Mouse (Mus musculus): Measurements from ENCODE around the gene Ncs1. TPM values are rescaled to one million over a fixed set of nuclear protein-coding genes. Genes with fewer than 3 reads are reported as not detected.

Ncs1 gene
- polyA plus RNA-seq, 1 experiment = not detected

- peak within 1 kb of the TSS; percentile 3; the same call in 1 of the 2 replicates for H3K4me3 ChIP-seq (ENCODE audit: insufficient read depth, low read depth, low read length)
- H3K4me1 ChIP-seq (ENCODE audit: control insufficient read depth, insufficient read depth, low read length) = peaks cover 12% of the 10 kb centered on the region
- TF ChIP-seq POLR2A (IDR thresholded peaks at IDR 0.05; ENCODE audit: insufficient read depth, low read depth, low read length) (no peak), CTCF (IDR thresholded peaks at IDR 0.05; ENCODE audit: insufficient read depth, low read depth, low read length) (no peak)
- H3K27ac ChIP-seq (ENCODE audit: insufficient read depth, low read depth, low read length) = no peak within 1 kb of the TSS
- 2% methylated on average over 33 of the region's 33 CpGs for WGBS
Observed at GRCm38 (mm10) chr2:31314007-31314465, 68.4 kb downstream of the Ncs1 start, which contains the start of gene Hmcn2. TSS of gene Hmcn2 (plus strand) at chr2:31314415.

- Histone ChIP-seq H3K27ac (ENCODE audit: insufficient read depth, low read depth, low read length) (no peak overlapping the region), H3K4me1 (ENCODE audit: control insufficient read depth, insufficient read depth, low read length) (peaks cover 12% of the 10 kb centered on the region), H3K4me3 (ENCODE audit: insufficient read depth, low read depth, low read length) (no peak overlapping the region)
- 30% methylated on average over 2 of the region's 2 CpGs for WGBS
- TF ChIP-seq POLR2A (IDR thresholded peaks at IDR 0.05; ENCODE audit: insufficient read depth, low read depth, low read length) = no peak
- TF ChIP-seq CTCF (IDR thresholded peaks at IDR 0.05; ENCODE audit: insufficient read depth, low read depth, low read length) = no peak
Observed at GRCm38 (mm10) chr2:31318162-31318561, 72.5 kb downstream of the Ncs1 start.

- H3K27ac ChIP-seq (ENCODE audit: insufficient read depth, low read depth, low read length) = no peak overlapping the region
- WGBS = 85% methylated on average over 2 of the region's 2 CpGs
- H3K4me3 ChIP-seq (ENCODE audit: insufficient read depth, low read depth, low read length) = no peak overlapping the region
- TF ChIP-seq CTCF (IDR thresholded peaks at IDR 0.05; ENCODE audit: insufficient read depth, low read depth, low read length) = no peak
- TF ChIP-seq POLR2A (IDR thresholded peaks at IDR 0.05; ENCODE audit: insufficient read depth, low read depth, low read length) = no peak
- H3K4me1 ChIP-seq (ENCODE audit: control insufficient read depth, insufficient read depth, low read length) = peaks cover 4% of the 10 kb centered on the region; the same call in 1 of the 2 replicates
Observed at GRCm38 (mm10) chr2:31319200-31319599, 73.6 kb downstream of the Ncs1 start.

GRCm38 (mm10) chr2:31327186-31327585, 81.6 kb downstream of the Ncs1 start:
- WGBS = 64% methylated on average over 10 of the region's 10 CpGs
- Histone ChIP-seq H3K4me3 (ENCODE audit: insufficient read depth, low read depth, low read length) (no peak overlapping the region), H3K27ac (ENCODE audit: insufficient read depth, low read depth, low read length) (no peak overlapping the region), H3K4me1 (ENCODE audit: control insufficient read depth, insufficient read depth, low read length) (no peaks in the 10 kb centered on the region)
- TF ChIP-seq POLR2A (IDR thresholded peaks at IDR 0.05; ENCODE audit: insufficient read depth, low read depth, low read length) = no peak
- no peak for TF ChIP-seq CTCF (IDR thresholded peaks at IDR 0.05; ENCODE audit: insufficient read depth, low read depth, low read length)

GRCm38 (mm10) chr2:31337706-31338330, 92.2 kb downstream of the Ncs1 start:
- Histone ChIP-seq H3K27ac (ENCODE audit: insufficient read depth, low read depth, low read length) (no peak overlapping the region), H3K4me1 (ENCODE audit: control insufficient read depth, insufficient read depth, low read length) (no peaks in the 10 kb centered on the region), H3K4me3 (ENCODE audit: insufficient read depth, low read depth, low read length) (no peak overlapping the region)
- 54% methylated on average over 12 of the region's 12 CpGs for WGBS
- TF ChIP-seq CTCF (IDR thresholded peaks at IDR 0.05; ENCODE audit: insufficient read depth, low read depth, low read length) = no peak
- TF ChIP-seq POLR2A (IDR thresholded peaks at IDR 0.05; ENCODE audit: insufficient read depth, low read depth, low read length) = no peak

GRCm38 (mm10) chr2:31339826-31340225, 94.2 kb downstream of the Ncs1 start:
- 71% methylated on average over 9 of the region's 9 CpGs for WGBS
- TF ChIP-seq POLR2A (IDR thresholded peaks at IDR 0.05; ENCODE audit: insufficient read depth, low read depth, low read length) (no peak), CTCF (IDR thresholded peaks at IDR 0.05; ENCODE audit: insufficient read depth, low read depth, low read length) (no peak)
- no peak overlapping the region for H3K4me3 ChIP-seq (ENCODE audit: insufficient read depth, low read depth, low read length)
- no peak overlapping the region for H3K27ac ChIP-seq (ENCODE audit: insufficient read depth, low read depth, low read length)
- H3K4me1 ChIP-seq (ENCODE audit: control insufficient read depth, insufficient read depth, low read length) = no peaks in the 10 kb centered on the region

GRCm38 (mm10) chr2:31341726-31342535, 96.3 kb downstream of the Ncs1 start:
- no peak overlapping the region for H3K4me3 ChIP-seq (ENCODE audit: insufficient read depth, low read depth, low read length)
- WGBS = 68% methylated on average over 8 of the region's 8 CpGs
- TF ChIP-seq CTCF (IDR thresholded peaks at IDR 0.05; ENCODE audit: insufficient read depth, low read depth, low read length) (no peak), POLR2A (IDR thresholded peaks at IDR 0.05; ENCODE audit: insufficient read depth, low read depth, low read length) (no peak)
- no peaks in the 10 kb centered on the region for H3K4me1 ChIP-seq (ENCODE audit: control insufficient read depth, insufficient read depth, low read length)
- H3K27ac ChIP-seq (ENCODE audit: insufficient read depth, low read depth, low read length) = no peak overlapping the region

Other genes with a start within 250 kb of the Ncs1 start
- 346 and 1,096 TPM in 2 replicates for gene Fnbp1, start 103.8 kb upstream of the Ncs1 start, polyA plus RNA-seq (2012; ENCODE audit: insufficient read depth, insufficient read length, low replicate concordance, missing spikeins)
- gene Gpr107, start 93.5 kb upstream of the Ncs1 start, polyA plus RNA-seq (2012; ENCODE audit: insufficient read depth, insufficient read length, low replicate concordance, missing spikeins) = not detected in 2 replicates
- gene Hmcn2, start 68.6 kb downstream of the Ncs1 start, polyA plus RNA-seq (2012; ENCODE audit: insufficient read depth, insufficient read length, low replicate concordance, missing spikeins) = not detected in 2 replicates
- not detected in 2 replicates for gene Ass1, start 224.4 kb downstream of the Ncs1 start, polyA plus RNA-seq (2012; ENCODE audit: insufficient read depth, insufficient read length, low replicate concordance, missing spikeins)